Mouse (Mus musculus): Measurements from ENCODE around the gene Fastkd5. TPM values are rescaled to one million over a fixed set of nuclear protein-coding genes. Genes with fewer than 3 reads are reported as not detected.
"Not testable (repeated sequence)": the region's sequence is repeated elsewhere in the genome, so short reads cannot be mapped to it uniquely, and the experiment has no call there.

Gene Fastkd5
- total RNA-seq, 2 experiments from 2014 or later = 5.4 to 6.1 TPM

- no peak for DNase-seq
- intact Hi-C loops (cut with DNase I; ENCODE audit: low total_unique reads) = no loop called here
Observed at GRCm38 (mm10) chr2:130582552-130582951, 47.3 kb downstream of the Fastkd5 start, which contains the start of gene Avp. Avp (minus strand) TSS chr2:130582554.

- DNase-seq = no peak
- intact Hi-C loops (cut with DNase I; ENCODE audit: low total_unique reads) = no loop called here
Observed at GRCm38 (mm10) chr2:130581201-130581600, 48.6 kb downstream of the Fastkd5 start.

DNA sequence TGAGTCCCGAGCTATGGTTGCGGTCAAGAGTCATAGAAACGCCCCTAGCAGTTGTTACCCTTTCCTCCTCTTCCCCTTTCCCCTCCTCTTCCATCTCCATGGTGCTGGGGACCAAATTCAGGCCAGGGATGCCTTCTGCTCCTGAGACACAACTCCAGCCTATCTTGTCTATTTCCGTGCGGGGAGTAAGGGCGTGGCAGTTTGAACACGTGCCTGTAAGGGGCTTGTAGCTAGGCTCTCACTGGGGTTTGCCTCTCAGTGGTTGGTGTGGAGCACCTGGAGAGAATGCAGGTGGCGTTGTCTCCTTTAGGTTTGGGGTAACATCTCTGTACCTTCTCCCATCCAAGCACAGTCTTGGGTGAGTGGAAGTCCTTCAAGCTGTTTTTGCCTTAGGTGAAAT, 50.0 kb downstream of the Fastkd5 start:
- no peak for DNase-seq
- intact Hi-C loops (cut with DNase I; ENCODE audit: low total_unique reads) = no loop called here

GRCm38 (mm10) chr2:130578148-130578547, 51.7 kb downstream of the Fastkd5 start:
- intact Hi-C loops (cut with DNase I; ENCODE audit: low total_unique reads) = no loop called here
- peak; percentile 46 for DNase-seq

DNA sequence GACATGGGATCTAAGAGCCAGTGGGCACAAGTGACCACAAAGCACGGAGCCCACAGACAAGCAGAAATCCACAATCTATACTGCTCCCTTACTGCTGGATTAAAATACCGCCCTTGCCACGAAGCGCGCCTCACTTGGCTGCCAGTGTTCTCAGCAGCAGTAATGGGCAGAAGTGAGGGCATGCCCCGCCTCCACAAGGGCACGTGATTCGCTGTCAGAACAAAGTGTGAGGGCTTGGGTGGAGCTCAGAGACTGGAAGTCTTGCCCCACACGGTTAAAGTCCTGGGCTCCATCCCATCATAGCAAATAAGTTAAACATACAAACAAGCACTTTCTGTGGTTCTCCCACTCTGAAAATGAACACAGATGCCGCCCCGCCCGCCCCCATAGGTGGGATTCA, 52.2 kb downstream of the Fastkd5 start:
- intact Hi-C loops (cut with DNase I; ENCODE audit: low total_unique reads) = no loop called here
- DNase-seq = no peak

- DNase-seq = no peak
- intact Hi-C loops (cut with DNase I; ENCODE audit: low total_unique reads) = no loop called here
Observed at GRCm38 (mm10) chr2:130577021-130577420, 52.8 kb downstream of the Fastkd5 start.

DNA sequence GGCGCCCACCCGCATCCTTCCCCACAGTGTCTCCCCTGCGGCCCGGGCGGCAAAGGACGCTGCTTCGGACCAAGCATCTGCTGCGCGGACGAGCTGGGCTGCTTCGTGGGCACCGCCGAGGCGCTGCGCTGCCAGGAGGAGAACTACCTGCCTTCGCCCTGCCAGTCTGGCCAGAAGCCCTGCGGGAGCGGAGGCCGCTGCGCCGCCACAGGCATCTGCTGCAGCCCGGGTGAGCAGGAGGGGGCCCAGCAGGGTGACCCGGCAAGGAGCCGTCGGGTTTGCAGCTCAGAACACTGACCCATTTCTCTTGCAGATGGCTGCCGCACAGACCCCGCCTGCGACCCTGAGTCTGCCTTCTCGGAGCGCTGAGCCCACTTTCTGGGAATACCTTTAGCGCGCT, 53.3 kb downstream of the Fastkd5 start:
- DNase-seq = peak; percentile 30
- intact Hi-C loops (cut with DNase I; ENCODE audit: low total_unique reads) = not testable (repeated sequence)

DNA sequence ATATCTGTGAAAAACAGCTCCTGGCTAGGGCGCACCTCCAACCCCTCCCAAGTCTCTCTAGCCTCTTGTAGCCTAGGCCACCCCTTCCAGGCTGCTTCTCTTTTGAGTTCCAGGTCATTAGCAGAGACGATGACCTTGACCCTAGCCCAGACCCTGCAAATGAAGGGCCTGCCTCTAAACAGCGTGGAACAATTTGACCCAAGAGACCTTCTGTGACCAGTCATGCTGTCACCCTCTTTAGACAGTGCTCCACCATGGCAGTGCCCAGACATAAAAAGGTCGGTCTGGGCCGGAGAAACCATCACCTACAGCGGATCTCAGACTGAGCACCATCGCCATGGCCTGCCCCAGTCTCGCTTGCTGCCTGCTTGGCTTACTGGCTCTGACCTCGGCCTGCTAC, 54.0 kb downstream of the Fastkd5 start, which contains the start of gene Oxt:
Oxt (plus strand) TSS at position 301 of the 400 bp plus-strand sequence.
- DNase-seq = no peak
- intact Hi-C loops (cut with DNase I; ENCODE audit: low total_unique reads) = no loop called here

- intact Hi-C loops (cut with DNase I; ENCODE audit: low total_unique reads) = no loop called here
- DNase-seq = no peak
Observed at GRCm38 (mm10) chr2:130574960-130575359, 54.9 kb downstream of the Fastkd5 start.

- intact Hi-C loops (cut with DNase I; ENCODE audit: low total_unique reads) = no loop called here
- no peak for DNase-seq
Observed at GRCm38 (mm10) chr2:130569926-130570325, 59.9 kb downstream of the Fastkd5 start.

DNA sequence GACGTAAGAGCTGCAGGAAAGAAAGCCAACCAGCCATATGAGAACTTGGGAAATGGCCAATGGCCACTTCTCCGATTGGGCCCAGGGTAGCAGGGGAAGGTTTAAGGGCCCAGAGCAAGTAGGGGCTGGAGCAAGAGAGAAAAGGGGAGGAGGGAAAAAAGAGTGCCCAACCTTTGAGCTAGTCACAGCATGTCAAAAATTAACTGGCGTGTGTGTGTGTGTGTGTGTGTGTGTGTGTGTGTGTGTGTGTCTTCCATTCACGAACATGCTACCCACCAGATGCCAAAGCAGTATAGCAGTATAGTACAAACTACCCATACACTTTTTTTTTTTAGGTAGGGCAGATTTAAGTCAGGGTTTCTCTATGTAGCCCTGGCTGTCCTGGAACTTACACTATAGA, 60.9 kb downstream of the Fastkd5 start:
- intact Hi-C loops (cut with DNase I; ENCODE audit: low total_unique reads) = no loop called here
- DNase-seq = no peak

- intact Hi-C loops (cut with DNase I; ENCODE audit: low total_unique reads) = no loop called here
- DNase-seq = no peak
Observed at GRCm38 (mm10) chr2:130564983-130565382, 64.8 kb downstream of the Fastkd5 start.

- intact Hi-C loops (cut with DNase I; ENCODE audit: low total_unique reads) = no loop called here
- no peak for DNase-seq
Observed at GRCm38 (mm10) chr2:130564063-130564462, 65.8 kb downstream of the Fastkd5 start.

Other genes with a start within 250 kb of the Fastkd5 start
- 10 to 100 TPM in 1 of 2 experiments, 1 to 10 TPM in 1; 7.6 to 10.2 TPM for gene Cpxm1, start 232.5 kb downstream of the Fastkd5 start, total RNA-seq (2021)
- not detected for gene Gm28372, start 224.8 kb downstream of the Fastkd5 start, total RNA-seq (2021)
- not detected for gene 1700020A23Rik, start 224.8 kb downstream of the Fastkd5 start, total RNA-seq (2021)
- gene Tmem239, start 223.5 kb downstream of the Fastkd5 start, total RNA-seq (2021) = not detected
- gene Vps16, start 205.7 kb downstream of the Fastkd5 start, total RNA-seq (2021) = 10 to 100 TPM; 17.2 to 17.3 TPM
- gene Pced1a, start 205.3 kb downstream of the Fastkd5 start, total RNA-seq (2021) = 1 to 10 TPM; 3.2 to 4.5 TPM
- 10 to 100 TPM; 28.6 to 33.0 TPM for gene Ptpra, start 179.7 kb downstream of the Fastkd5 start, total RNA-seq (2021)
- gene Mrps26, start 66.3 kb downstream of the Fastkd5 start, total RNA-seq (2021) = 10 to 100 TPM; 41.6 to 47.5 TPM
- gene Oxt, start 53.9 kb downstream of the Fastkd5 start, total RNA-seq (2021) = not detected
- gene Avp, start 47.5 kb downstream of the Fastkd5 start, total RNA-seq (2021) = not detected
- gene Ubox5, start within 50 bp of the Fastkd5 start, total RNA-seq (2021) = 1 to 10 TPM; 3.8 to 5.2 TPM
- 1 to 10 TPM; 1.7 to 2.5 TPM for gene Lzts3, start 12.8 kb upstream of the Fastkd5 start, total RNA-seq (2021)
- gene Ddrgk1, start 34.6 kb upstream of the Fastkd5 start, total RNA-seq (2021) = 10 to 100 TPM; 70.0 to 74.8 TPM
- 10 to 100 TPM; 10.7 to 12.5 TPM for gene Itpa, start 37.6 kb upstream of the Fastkd5 start, total RNA-seq (2021)
- under 1 TPM; 0.11 to 0.12 TPM for gene Slc4a11, start 67.5 kb upstream of the Fastkd5 start, total RNA-seq (2021)

Data from gastrocnemius, postnatal 14 days (tissue).